Mouse (Mus musculus) heart, adult 9 months (tissue): ENCODE measurements around the gene Rsbn1l.
A peak's percentile ranks its signal among the peaks of the same experiment; 100 is the strongest.

Experiments
- DNase-seq, 2 experiments: peaks; one replicate each; pipeline ENCODE4 v3.0.0; 2022; ENCODE audit warnings: low spot score in 2 of 2

The Rsbn1l gene

GRCm38 (mm10) chr5:20956298-20956697 is at the start of gene Rsbn1l:
TSS of gene Rsbn1l (minus strand) at chr5:20956398.
- DNase-seq, result no peak

- DNase-seq, result no peak
These were observed 46.5 kb upstream of the Rsbn1l start for GRCm38 (mm10) chr5:21002723-21003122.

- no peak for DNase-seq
These were observed 45.6 kb upstream of the Rsbn1l start for GRCm38 (mm10) chr5:21001622-21002315.

- DNase-seq, result no peak
These were observed 42.2 kb upstream of the Rsbn1l start for GRCm38 (mm10) chr5:20998427-20998826.

GRCm38 (mm10) chr5:20997555-20997954 is 41.4 kb upstream of the Rsbn1l start:
- no peak for DNase-seq

GRCm38 (mm10) chr5:20990062-20990809 is 34.0 kb upstream of the Rsbn1l start:
- no peak for DNase-seq

GRCm38 (mm10) chr5:20986271-20986670 is 30.1 kb upstream of the Rsbn1l start:
- no peak for DNase-seq

GRCm38 (mm10) chr5:20983505-20983904 is 27.3 kb upstream of the Rsbn1l start:
- DNase-seq, result no peak

- no peak for DNase-seq
These were observed 18.5 kb upstream of the Rsbn1l start for GRCm38 (mm10) chr5:20974690-20975089.

GRCm38 (mm10) chr5:20973999-20974398 is 17.8 kb upstream of the Rsbn1l start:
- no peak for DNase-seq

- DNase-seq, result no peak
These were observed 16.9 kb upstream of the Rsbn1l start for GRCm38 (mm10) chr5:20973069-20973468.

GRCm38 (mm10) chr5:20968963-20969362 is 12.8 kb upstream of the Rsbn1l start:
- DNase-seq, result peak in 1 of 2 experiments; percentile 32

- no peak for DNase-seq
These were observed 12.3 kb upstream of the Rsbn1l start for GRCm38 (mm10) chr5:20968493-20968892.

GRCm38 (mm10) chr5:20967942-20968341 is 11.7 kb upstream of the Rsbn1l start:
- no peak for DNase-seq

- DNase-seq, result no peak
These were observed 8.2 kb upstream of the Rsbn1l start for GRCm38 (mm10) chr5:20964446-20964845.

- no peak for DNase-seq
These were observed 7.1 kb upstream of the Rsbn1l start for GRCm38 (mm10) chr5:20963295-20963694.

GRCm38 (mm10) chr5:20960927-20961326 is 4.7 kb upstream of the Rsbn1l start:
- DNase-seq, result no peak

GRCm38 (mm10) chr5:20955114-20955835 is 923 bp downstream of the Rsbn1l start:
- no peak for DNase-seq

GRCm38 (mm10) chr5:20952337-20952925 is 3.8 kb downstream of the Rsbn1l start:
- no peak for DNase-seq

- DNase-seq, result peak; percentile 96 to 98
These were observed 4.4 kb downstream of the Rsbn1l start for GRCm38 (mm10) chr5:20951666-20952281.

- DNase-seq, result peak; percentile 38 to 61
These were observed 5.1 kb downstream of the Rsbn1l start for GRCm38 (mm10) chr5:20950855-20951650.
